Mouse (Mus musculus) liver, embryonic 14 days (tissue): ENCODE data around the gene Scgb2b26. TPM values are rescaled to one million over a fixed set of nuclear protein-coding genes. Genes with fewer than 3 reads are reported as not detected.

ENCODE experiments used
- polyA plus RNA-seq: library from polyadenylated mRNA; depleted of rRNA; stranded (reverse); fragments of >200 nt; gene quantifications from 2 replicates; pipeline ENCODE4 v1.2.3, GENCODE M21; 2012; rRNA removed

Scgb2b26 gene
- not detected in 2 replicates for polyA plus RNA-seq

DNA sequence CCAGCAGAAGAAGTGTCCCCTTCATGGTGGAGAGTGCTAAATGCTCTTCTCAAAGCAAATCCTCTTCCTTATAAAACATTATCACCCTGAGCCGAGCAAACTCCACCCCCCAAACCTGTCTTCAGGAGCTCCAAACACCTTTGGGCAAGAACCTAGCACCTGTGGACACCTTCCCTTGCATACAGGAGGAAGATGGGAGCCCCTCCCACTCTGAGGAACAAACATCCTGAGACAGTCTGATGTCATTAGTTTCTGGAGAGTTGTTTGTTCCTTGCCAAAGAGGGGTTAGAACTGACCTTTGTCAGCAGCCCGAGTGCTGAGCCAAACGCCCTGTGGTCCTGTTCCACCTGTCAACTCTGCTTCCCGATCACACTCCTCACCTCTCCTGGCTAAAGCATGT lies at the start of gene Scgb2b26:
Gene Scgb2b26 (minus strand): TSS at position 101 of the 400 bp plus-strand sequence.

Other genes with a start within 250 kb of the Scgb2b26 start
- gene Scgb2b24, start 205.7 kb downstream of the Scgb2b26 start, polyA plus RNA-seq, result not detected in 2 replicates
- gene Scgb1b24, start 201.2 kb downstream of the Scgb2b26 start, polyA plus RNA-seq, result not detected in 2 replicates
- gene Scgb2b27, start 68.9 kb upstream of the Scgb2b26 start, polyA plus RNA-seq, result not detected in 2 replicates
- gene Scgb1b27, start 76.4 kb upstream of the Scgb2b26 start, polyA plus RNA-seq, result not detected in 2 replicates
- not detected in 2 replicates for gene Scgb1b30, start 150.4 kb upstream of the Scgb2b26 start, polyA plus RNA-seq
- 2.2 and 2.7 TPM in 2 replicates for gene Wtip, start 188.2 kb upstream of the Scgb2b26 start, polyA plus RNA-seq
- gene Uba2, start 224.6 kb upstream of the Scgb2b26 start, polyA plus RNA-seq, result 60.6 and 74.1 TPM in 2 replicates